ENCODE assay signal across 33 mouse cellular contexts in the genomic region with DNA sequence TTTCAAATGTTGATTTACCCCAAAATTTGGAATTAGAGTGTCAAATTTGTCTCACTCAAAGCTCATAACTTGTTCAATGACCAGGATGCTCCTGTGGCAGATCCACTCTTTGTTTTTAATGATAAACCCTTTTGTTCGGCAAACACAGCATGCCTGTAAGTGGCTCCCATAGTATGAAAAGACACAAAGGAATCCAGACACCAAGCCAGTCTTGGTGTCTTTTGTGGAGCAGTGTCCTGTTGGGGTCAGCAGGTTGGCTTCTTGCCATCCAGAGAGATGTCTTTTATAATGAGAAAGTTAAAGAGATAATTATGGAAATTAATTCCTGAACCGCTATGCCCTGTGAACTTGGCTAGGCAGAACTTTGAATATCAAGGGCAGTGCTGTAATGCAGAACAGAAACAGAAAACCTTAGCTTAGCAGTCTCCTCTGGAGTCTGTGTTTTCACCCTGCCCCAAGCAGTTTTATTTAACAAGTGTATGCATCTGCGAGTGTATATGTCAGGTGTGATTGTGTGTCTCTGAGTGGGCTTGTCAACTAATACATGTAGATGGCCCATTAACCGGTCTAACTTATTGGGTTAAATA.
A peak's percentile ranks its signal among the peaks of the same experiment; 100 is the strongest.
DNase-seq lines count a peak whose midpoint lies in the region; ATAC-seq and TF ChIP-seq lines count a peak whose summit lies in the region.
"Had no signal": no experiment of that assay in that cellular context is flagged by ENCODE, and none has a peak within 500 bp of the region (broad histone marks: within the 10 kb centered on the region; RNA-seq: fewer than 3 reads in every experiment).

No protein-coding gene starts in this region.

- 40% methylated on average over 4 of the region's 4 CpGs for WGBS in midbrain, embryonic 12.5 days
- 26% methylated on average over 4 of the region's 4 CpGs for WGBS in midbrain, embryonic 15.5 days
- 45% methylated on average over 4 of the region's 4 CpGs for WGBS in hindbrain, embryonic 12.5 days
- WGBS in midbrain, postnatal 0 days = 27% methylated on average over 4 of the region's 4 CpGs

- H3K9me3 ChIP-seq in midbrain, embryonic 12.5 days = no peaks in the 10 kb centered on the region
- no peaks in the 10 kb centered on the region for H3K9me3 ChIP-seq in midbrain, embryonic 15.5 days
- no peaks in the 10 kb centered on the region for H3K9me3 ChIP-seq in hindbrain, embryonic 12.5 days (replicated peaks)
- no peaks in the 10 kb centered on the region for H3K9me3 ChIP-seq in midbrain, postnatal 0 days (ENCODE audit: low read length)
- H3K9me3 ChIP-seq: embryonic facial prominence, embryonic 13.5 days; forebrain, embryonic 10.5 days; limb, embryonic 10.5 days; limb, embryonic 15.5 days; liver, embryonic 13.5 days; megakaryocyte, embryonic 14.5 days had no signal

- H3K36me3 ChIP-seq in midbrain, embryonic 12.5 days = no peaks in the 10 kb centered on the region
- H3K36me3 ChIP-seq in midbrain, embryonic 15.5 days (replicated peaks) = no peaks in the 10 kb centered on the region
- no peaks in the 10 kb centered on the region for H3K36me3 ChIP-seq in hindbrain, embryonic 12.5 days
- H3K36me3 ChIP-seq in midbrain, postnatal 0 days (ENCODE audit: insufficient read depth, low read length) = no peaks in the 10 kb centered on the region
- H3K36me3 ChIP-seq: embryonic facial prominence, embryonic 13.5 days; forebrain, embryonic 10.5 days; limb, embryonic 10.5 days; limb, embryonic 15.5 days; liver, embryonic 13.5 days had no signal

- peak; percentile 48 for DNase-seq in brain, embryonic 14.5 days (ENCODE audit: low read depth)
- DNase-seq in midbrain, postnatal 0 days (ENCODE audit: low spot score) = peak; percentile 26
- no peak for DNase-seq in gastrocnemius, adult 18-20 months (ENCODE audit: low spot score)
- no peak for DNase-seq in right cerebral cortex, postnatal 14 days
- DNase-seq: adrenal gland, adult 2 months; B cell, adult 2 months; cerebellum, adult 9-10 months; embryo, embryonic 11 days; gastrocnemius, postnatal 36 days; heart, adult 18-20 months; heart, postnatal 36 days; kidney, adult 11 months; kidney, postnatal 14 days; layer of hippocampus, adult 9-11 months; liver, embryonic 13.5 days; lung, adult 18-20 months; lung, postnatal 4 days; right cerebral cortex, adult 18-20 months; right cerebral cortex, postnatal 4 days; thymus, adult 18-20 months; thymus, postnatal 25 days had no signal

- H3K4me1 ChIP-seq in midbrain, embryonic 12.5 days = peaks cover 3% of the 10 kb centered on the region; the same call in 1 of the 2 replicates
- H3K4me1 ChIP-seq in midbrain, embryonic 15.5 days = peaks cover 9% of the 10 kb centered on the region
- no peaks in the 10 kb centered on the region for H3K4me1 ChIP-seq in hindbrain, embryonic 12.5 days
- H3K4me1 ChIP-seq in midbrain, postnatal 0 days (ENCODE audit: insufficient read depth, low read length) = no peaks in the 10 kb centered on the region
- H3K4me1 ChIP-seq: forebrain, embryonic 10.5 days; limb, embryonic 10.5 days; limb, embryonic 15.5 days; liver, embryonic 13.5 days; megakaryocyte, embryonic 14.5 days had no signal

- no peak overlapping the region for H3K4me2 ChIP-seq in midbrain, embryonic 12.5 days (replicated peaks)
- no peak overlapping the region for H3K4me2 ChIP-seq in midbrain, embryonic 15.5 days
- H3K4me2 ChIP-seq in hindbrain, embryonic 12.5 days (replicated peaks) = no peak overlapping the region
- H3K4me2 ChIP-seq in midbrain, postnatal 0 days (ENCODE audit: low read depth, low read length, poor library complexity, severe bottlenecking) = no peak overlapping the region
- H3K4me2 ChIP-seq: embryonic facial prominence, embryonic 13.5 days; heart, embryonic 11.5 days; limb, embryonic 15.5 days; liver, embryonic 13.5 days had no signal

- TF ChIP-seq CTCF in brain, embryonic 14.5 days (IDR thresholded peaks at IDR 0.05; ENCODE audit: borderline replicate concordance, extremely low read depth, insufficient read depth, insufficient read length) = no peak
- no peak for TF ChIP-seq CTCF in midbrain, postnatal 0 days (IDR thresholded peaks at IDR 0.05)

- TF ChIP-seq POLR2A in brain, embryonic 14.5 days (IDR thresholded peaks at IDR 0.05; ENCODE audit: borderline replicate concordance, extremely low read depth, insufficient read depth, insufficient read length, poor library complexity, severe bottlenecking) = no peak

- H3K4me3 ChIP-seq in midbrain, embryonic 12.5 days = no peak overlapping the region
- H3K4me3 ChIP-seq in midbrain, embryonic 15.5 days = no peak overlapping the region
- no peak overlapping the region for H3K4me3 ChIP-seq in hindbrain, embryonic 12.5 days
- no peak overlapping the region for H3K4me3 ChIP-seq in midbrain, postnatal 0 days (ENCODE audit: low read depth, low read length)
- H3K4me3 ChIP-seq: embryonic facial prominence, embryonic 13.5 days; forebrain, embryonic 10.5 days; limb, embryonic 10.5 days; limb, embryonic 15.5 days; liver, embryonic 13.5 days; megakaryocyte, embryonic 14.5 days had no signal

- H3K9ac ChIP-seq in midbrain, embryonic 12.5 days (replicated peaks) = no peak overlapping the region
- no peak overlapping the region for H3K9ac ChIP-seq in midbrain, embryonic 15.5 days
- H3K9ac ChIP-seq in hindbrain, embryonic 12.5 days = no peak overlapping the region
- H3K9ac ChIP-seq in midbrain, postnatal 0 days (replicated peaks; ENCODE audit: low read length, poor library complexity, severe bottlenecking) = no peak overlapping the region
- H3K9ac ChIP-seq: embryonic facial prominence, embryonic 13.5 days; limb, embryonic 15.5 days; liver, embryonic 13.5 days had no signal

- peak; percentile 61 for ATAC-seq in midbrain, embryonic 12.5 days (ENCODE audit: low FRiP score, low read depth)
- ATAC-seq in midbrain, embryonic 15.5 days (replicated peaks) = no peak
- peak; percentile 52; the same call in 1 of the 2 replicates for ATAC-seq in hindbrain, embryonic 12.5 days (ENCODE audit: low FRiP score)
- no peak for ATAC-seq in midbrain, postnatal 0 days (ENCODE audit: low FRiP score)
- ATAC-seq: activated CD4-positive, CD25-positive, alpha-beta regulatory T cell, adult 4 months; lung, postnatal 0 days had no signal

- no peak overlapping the region for H3K27ac ChIP-seq in midbrain, embryonic 12.5 days (replicated peaks)
- H3K27ac ChIP-seq in midbrain, embryonic 15.5 days = no peak overlapping the region
- H3K27ac ChIP-seq in hindbrain, embryonic 12.5 days = no peak overlapping the region
- no peak overlapping the region for H3K27ac ChIP-seq in midbrain, postnatal 0 days (ENCODE audit: low read depth, low read length)
- H3K27ac ChIP-seq: embryonic facial prominence, embryonic 13.5 days; forebrain, embryonic 10.5 days; limb, embryonic 10.5 days; limb, embryonic 15.5 days; liver, embryonic 13.5 days; stomach, postnatal 0 days had no signal

- no peaks in the 10 kb centered on the region for H3K27me3 ChIP-seq in midbrain, embryonic 12.5 days
- no peaks in the 10 kb centered on the region for H3K27me3 ChIP-seq in midbrain, embryonic 15.5 days (replicated peaks)
- no peaks in the 10 kb centered on the region for H3K27me3 ChIP-seq in hindbrain, embryonic 12.5 days
- H3K27me3 ChIP-seq in midbrain, postnatal 0 days (ENCODE audit: insufficient read depth, low read length) = no peaks in the 10 kb centered on the region
- H3K27me3 ChIP-seq: embryonic facial prominence, embryonic 13.5 days; limb, embryonic 15.5 days; liver, embryonic 13.5 days; megakaryocyte, embryonic 14.5 days had no signal

Comparison
In these comparisons a context has a peak if more than half of its experiments do, and no peak if none do; other contexts are left out.
1. ATAC-seq: peak in midbrain, embryonic 12.5 days (single experiment) and hindbrain, embryonic 12.5 days (single experiment); none in midbrain, embryonic 15.5 days (single experiment) and midbrain, postnatal 0 days (single experiment).
2. DNase-seq: peak in brain, embryonic 14.5 days (single experiment) and midbrain, postnatal 0 days (single experiment); none in gastrocnemius, adult 18-20 months (single experiment) and right cerebral cortex, postnatal 14 days (single experiment).